ENCODE assay signal across 26 mouse cellular contexts in genomic region chr8:111575492-111575891, GRCm38 (mm10). TPM values are rescaled to one million over a fixed set of nuclear protein-coding genes. Genes with fewer than 3 reads are reported as not detected.
"Had no signal": no experiment of that assay in that cellular context is flagged by ENCODE, and none has a peak within 500 bp of the region (broad histone marks: within the 10 kb centered on the region; RNA-seq: fewer than 3 reads in every experiment).

No protein-coding gene starts in this region.

- H3K9ac ChIP-seq: heart, embryonic 12.5 days; hindbrain, embryonic 12.5 days; hindbrain, embryonic 14.5 days; intestine, embryonic 15.5 days; limb, embryonic 12.5 days had no signal

- H3K36me3 ChIP-seq: hindbrain, embryonic 12.5 days; intestine, embryonic 15.5 days had no signal

- H3K27me3 ChIP-seq: heart, embryonic 12.5 days; hindbrain, embryonic 12.5 days; intestine, embryonic 15.5 days; limb, embryonic 12.5 days had no signal

- H3K27ac ChIP-seq: gastrocnemius, adult 2 months; heart, embryonic 10.5 days; hindbrain, embryonic 10.5 days; hindbrain, embryonic 12.5 days; hindbrain, embryonic 14.5 days; intestine, embryonic 15.5 days; limb, embryonic 10.5 days; limb, embryonic 12.5 days had no signal

- H3K9me3 ChIP-seq: heart, embryonic 10.5 days; heart, embryonic 12.5 days; hindbrain, embryonic 10.5 days; hindbrain, embryonic 12.5 days; intestine, embryonic 15.5 days; limb, embryonic 10.5 days; limb, embryonic 12.5 days had no signal

- ATAC-seq: hindbrain, embryonic 16.5 days; inflammation-experienced regulatory T-cells, adult 6 months; intestine, embryonic 15.5 days; intestine, postnatal 0 days had no signal

- DNase-seq: gastrocnemius, adult 2 months; gastrocnemius, postnatal 10 days; gastrocnemius, postnatal 25 days; heart, adult 18-20 months; heart, postnatal 10 days; heart, postnatal 4 days; kidney, adult 2 months; kidney, adult 9 months; kidney, postnatal 10 days; kidney, postnatal 25 days; layer of hippocampus, adult 9-11 months; layer of hippocampus, postnatal 36 days; liver had no signal

- H3K4me2 ChIP-seq: heart, embryonic 12.5 days; hindbrain, embryonic 12.5 days; hindbrain, embryonic 14.5 days; intestine, embryonic 15.5 days; limb, embryonic 12.5 days had no signal

- H3K4me3 ChIP-seq: gastrocnemius, adult 2 months; heart, embryonic 10.5 days; heart, embryonic 12.5 days; hindbrain, embryonic 10.5 days; hindbrain, embryonic 12.5 days; intestine, embryonic 15.5 days; layer of hippocampus, adult 2 months; limb, embryonic 10.5 days; limb, embryonic 12.5 days had no signal

RNA-seq across cellular contexts. Expression of gene Ldhd, which starts 54.7 kb away (rescaled TPM):
- total RNA-seq: granulocyte monocyte progenitor cell, adult 5-6 weeks had no signal
